Mouse (Mus musculus) neural tube, embryonic 11.5 days (tissue): ENCODE results near the gene Sema5a. TPM values are rescaled to one million over a fixed set of nuclear protein-coding genes. Genes with fewer than 3 reads are reported as not detected.

Experiments used
- ATAC-seq: fragments of 200-750 bp; cut with Nextera tagmentation; 2 replicates; pipeline ENCODE4 v1.8.0; 2017; ENCODE audit warnings: moderate number of reproducible peaks, mild to moderate bottlenecking, moderate TSS enrichment, moderate library complexity; ENCODE audit not compliant: insufficient read depth, low FRiP score, low TSS enrichment
- DNase-seq: peaks from one replicate; pipeline ENCODE4 v3.0.0-alpha.2; 2015; ENCODE audit warnings: low spot score
- H3K27ac ChIP-seq: fragments of 300-500 bp; sonication (generic); 2 replicates; pipeline ENCODE4 v1.5.1; 2014; ENCODE audit warnings: low read depth, mild to moderate bottlenecking, low read length
- H3K27me3 ChIP-seq: fragments of 300-500 bp; sonication (generic); 2 replicates; pipeline ENCODE4 v1.6.1; 2014; ENCODE audit warnings: mild to moderate bottlenecking, low read length, mixed read lengths; ENCODE audit not compliant: control insufficient read depth, insufficient read depth
- H3K36me3 ChIP-seq: fragments of 300-500 bp; sonication (generic); 2 replicates; pipeline ENCODE4 v1.6.1; 2014; ENCODE audit warnings: mild to moderate bottlenecking, low read length, moderate library complexity, mixed read lengths; ENCODE audit not compliant: control insufficient read depth, insufficient read depth
- H3K4me1 ChIP-seq: fragments of 300-500 bp; sonication (generic); 2 replicates; pipeline ENCODE4 v1.6.1; 2014; ENCODE audit warnings: low read length, mixed read lengths; ENCODE audit not compliant: control insufficient read depth, insufficient read depth
- H3K4me2 ChIP-seq: fragments of 300-500 bp; sonication (generic); 2 replicates; pipeline ENCODE4 v1.6.1; 2014; ENCODE audit warnings: low read depth, mild to moderate bottlenecking, moderate library complexity
- H3K4me3 ChIP-seq: fragments of 300-500 bp; sonication (generic); 2 replicates; pipeline ENCODE4 v1.5.1; 2014; ENCODE audit warnings: low read depth, low read length
- H3K9ac ChIP-seq: fragments of 300-500 bp; sonication (generic); 2 replicates; pipeline ENCODE4 v1.6.1; 2014; ENCODE audit warnings: mild to moderate bottlenecking, low read length
- H3K9me3 ChIP-seq: fragments of 300-500 bp; sonication (generic); 2 replicates; pipeline ENCODE4 v1.6.1; 2016; ENCODE audit warnings: low read length; ENCODE audit not compliant: control insufficient read depth
- WGBS: fragments of 180-500 bp; shearing (Covaris S2); extraction: QIAGEN DNeasy Blood & Tissue Kit; methylation state at CpG from one replicate; pipeline ENCODE4 v1.1.7; 2014; 5-methylcytosine and 5-hydroxymethylcytosine counted together
- polyA plus RNA-seq: library from polyadenylated mRNA; unstranded; fragments of >200 nt; fragmentation: Nextera tagmentation; extraction: Ambion mirVana; gene quantifications from 2 replicates; pipeline ENCODE4 v1.2.1, GENCODE M21; 2014

The Sema5a gene
- polyA plus RNA-seq, 1 experiment from 2014 or later, result 10.3 TPM

DNA sequence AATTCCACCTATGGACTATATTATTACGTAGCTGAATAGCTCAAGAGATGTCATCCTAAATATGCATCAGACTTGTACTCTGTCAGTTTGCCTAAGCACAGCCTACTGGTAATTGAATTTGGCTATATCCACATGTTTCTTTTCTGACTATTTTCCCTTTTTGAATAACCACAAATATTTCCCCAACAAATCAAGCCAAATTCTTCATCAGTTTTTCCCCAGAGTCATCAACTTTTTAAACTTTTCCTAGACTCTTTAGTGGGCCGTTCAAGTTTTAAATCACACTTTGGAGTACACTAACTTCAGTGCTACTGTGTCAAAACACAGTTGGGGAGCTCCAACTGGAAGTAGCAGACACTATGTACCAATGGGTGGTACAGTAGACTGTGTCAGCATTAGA, 448.4 kb downstream of the Sema5a start:
- no peak for ATAC-seq
- no peak overlapping the region for H3K4me2 ChIP-seq
- H3K4me1 ChIP-seq, result no peaks in the 10 kb centered on the region
- H3K9ac ChIP-seq, result no peak overlapping the region
- H3K27me3 ChIP-seq, result no peaks in the 10 kb centered on the region
- no peak for DNase-seq
- H3K9me3 ChIP-seq, result no peaks in the 10 kb centered on the region
- 93% methylated on average over 2 of the region's 2 CpGs for WGBS
- no peak overlapping the region for H3K4me3 ChIP-seq
- H3K36me3 ChIP-seq, result no peaks in the 10 kb centered on the region
- no peak overlapping the region for H3K27ac ChIP-seq

- H3K27me3 ChIP-seq, result no peaks in the 10 kb centered on the region
- no peak for DNase-seq
- no peak overlapping the region for H3K4me2 ChIP-seq
- 94% methylated on average over 4 of the region's 4 CpGs for WGBS
- no peak overlapping the region for H3K4me3 ChIP-seq
- no peak for ATAC-seq
- no peak overlapping the region for H3K9ac ChIP-seq
- no peaks in the 10 kb centered on the region for H3K9me3 ChIP-seq
- H3K4me1 ChIP-seq, result no peaks in the 10 kb centered on the region
- no peak overlapping the region for H3K27ac ChIP-seq
- H3K36me3 ChIP-seq, result no peaks in the 10 kb centered on the region
Observed at GRCm38 (mm10) chr15:32717298-32717985, 472.8 kb downstream of the Sema5a start.

GRCm38 (mm10) chr15:32718293-32718963, 473.8 kb downstream of the Sema5a start:
- no peak overlapping the region for H3K4me2 ChIP-seq
- no peak overlapping the region for H3K27ac ChIP-seq
- peak; percentile 65 for DNase-seq
- ATAC-seq, result peak; percentile 91
- no peak overlapping the region for H3K9ac ChIP-seq
- H3K27me3 ChIP-seq, result no peaks in the 10 kb centered on the region
- no peaks in the 10 kb centered on the region for H3K9me3 ChIP-seq
- WGBS, result 44% methylated on average over 4 of the region's 4 CpGs
- H3K4me1 ChIP-seq, result no peaks in the 10 kb centered on the region
- no peaks in the 10 kb centered on the region for H3K36me3 ChIP-seq
- no peak overlapping the region for H3K4me3 ChIP-seq

DNA sequence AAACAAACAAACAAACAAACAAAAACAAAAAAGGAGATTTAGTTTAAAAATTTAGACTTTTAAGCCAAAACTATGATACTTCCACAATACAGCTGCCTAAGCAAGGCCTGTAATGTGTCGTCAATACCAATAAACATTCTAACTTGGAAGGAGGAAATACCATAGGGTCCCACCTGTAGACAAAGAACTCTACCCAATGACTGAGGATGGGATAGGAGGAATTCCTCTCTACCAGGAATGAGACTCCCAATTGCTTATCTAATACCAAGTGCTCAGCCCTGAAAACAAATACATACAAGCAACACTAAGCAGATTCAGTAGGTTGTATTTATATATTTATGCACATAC, 474.3 kb downstream of the Sema5a start:
- Histone ChIP-seq H3K9ac (no peak overlapping the region), H3K4me2 (no peak overlapping the region), H3K4me3 (no peak overlapping the region), H3K4me1 (no peaks in the 10 kb centered on the region), H3K27ac (no peak overlapping the region), H3K27me3 (no peaks in the 10 kb centered on the region), H3K36me3 (no peaks in the 10 kb centered on the region), H3K9me3 (no peaks in the 10 kb centered on the region)
- DNase-seq, result no peak
- WGBS, result 97% methylated on average over 1 of the region's 1 CpGs
- ATAC-seq, result 0 out of 2 replicates have a peak, but pooled peaks have one; percentile 31

DNA sequence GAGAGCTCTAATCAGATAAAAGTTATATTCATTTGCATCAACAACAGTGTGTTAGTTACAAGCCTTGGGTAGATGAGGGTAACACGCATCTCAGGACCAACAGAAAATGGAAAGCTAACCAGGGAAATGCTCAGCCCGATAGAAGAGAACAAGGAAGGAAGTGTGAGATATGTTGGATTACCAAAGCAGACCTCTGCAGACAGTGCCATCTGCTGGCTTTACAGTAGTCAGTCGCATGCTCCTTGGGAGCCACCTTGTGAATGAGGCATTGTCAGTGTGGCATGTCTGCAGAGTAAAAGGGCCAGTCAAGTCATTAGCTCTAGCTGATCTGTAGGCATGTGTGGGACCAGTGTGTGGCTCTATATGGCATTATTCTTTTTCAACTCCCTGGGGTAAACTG, 486.2 kb downstream of the Sema5a start:
- Histone ChIP-seq H3K9me3 (no peaks in the 10 kb centered on the region), H3K36me3 (no peaks in the 10 kb centered on the region), H3K27ac (no peak overlapping the region), H3K27me3 (no peaks in the 10 kb centered on the region), H3K4me2 (no peak overlapping the region), H3K4me3 (no peak overlapping the region), H3K4me1 (no peaks in the 10 kb centered on the region), H3K9ac (no peak overlapping the region)
- DNase-seq (peak; percentile 52), ATAC-seq (0 out of 2 replicates have a peak, but pooled peaks have one; percentile 31)
- 39% methylated on average over 3 of the region's 3 CpGs for WGBS

Other genes with a start within 250 kb of the Sema5a start
- gene Tas2r119, start 67.5 kb upstream of the Sema5a start, polyA plus RNA-seq, result not detected in 2 replicates